Mouse (Mus musculus): ENCODE data around the gene Dchs1. TPM values are rescaled to one million over a fixed set of nuclear protein-coding genes. Genes with fewer than 3 reads are reported as not detected.

Dchs1 gene
- polyA plus RNA-seq, 1 experiment from 2014 or later = 27.3 TPM

GRCm38 (mm10) chr7:105726144-105726979 lies 61.1 kb downstream of the Dchs1 start:
- WGBS = 81% methylated on average over 4 of the region's 4 CpGs
- no peaks in the 10 kb centered on the region for H3K27me3 ChIP-seq
- H3K9ac ChIP-seq = no peak overlapping the region
- peak; percentile 64 for ATAC-seq (ENCODE audit: insufficient number of reproducible peaks, insufficient read depth, low FRiP score, low TSS enrichment)
- H3K4me1 ChIP-seq = no peaks in the 10 kb centered on the region
- peaks cover 22% of the 10 kb centered on the region for H3K36me3 ChIP-seq
- no peak overlapping the region for H3K27ac ChIP-seq
- H3K4me3 ChIP-seq = no peak overlapping the region
- H3K9me3 ChIP-seq = no peaks in the 10 kb centered on the region
- no peak overlapping the region for H3K4me2 ChIP-seq (replicated peaks)

GRCm38 (mm10) chr7:105721916-105722315 lies 65.5 kb downstream of the Dchs1 start:
- Histone ChIP-seq H3K4me1 (no peaks in the 10 kb centered on the region), H3K4me2 (replicated peaks) (no peak overlapping the region), H3K36me3 (no peaks in the 10 kb centered on the region), H3K27ac (no peak overlapping the region), H3K9me3 (no peaks in the 10 kb centered on the region), H3K9ac (no peak overlapping the region), H3K27me3 (no peaks in the 10 kb centered on the region), H3K4me3 (no peak overlapping the region)
- WGBS = 77% methylated on average over 2 of the region's 2 CpGs
- ATAC-seq (ENCODE audit: insufficient number of reproducible peaks, insufficient read depth, low FRiP score, low TSS enrichment) = no peak

- Histone ChIP-seq H3K36me3 (no peaks in the 10 kb centered on the region), H3K4me1 (no peaks in the 10 kb centered on the region), H3K9me3 (no peaks in the 10 kb centered on the region), H3K9ac (no peak overlapping the region), H3K4me2 (replicated peaks) (no peak overlapping the region), H3K4me3 (no peak overlapping the region), H3K27me3 (no peaks in the 10 kb centered on the region), H3K27ac (no peak overlapping the region)
- no peak for ATAC-seq (ENCODE audit: insufficient number of reproducible peaks, insufficient read depth, low FRiP score, low TSS enrichment)
- WGBS = 58% methylated on average over 3 of the region's 3 CpGs
Observed at GRCm38 (mm10) chr7:105715366-105715765, 72.1 kb downstream of the Dchs1 start.

GRCm38 (mm10) chr7:105708733-105709132 lies 78.7 kb downstream of the Dchs1 start:
- Histone ChIP-seq H3K27me3 (no peaks in the 10 kb centered on the region), H3K4me2 (replicated peaks) (no peak overlapping the region), H3K9ac (no peak overlapping the region), H3K4me1 (no peaks in the 10 kb centered on the region), H3K27ac (no peak overlapping the region), H3K9me3 (no peaks in the 10 kb centered on the region), H3K4me3 (no peak overlapping the region), H3K36me3 (no peaks in the 10 kb centered on the region)
- 91% methylated on average over 5 of the region's 5 CpGs for WGBS
- no peak for ATAC-seq (ENCODE audit: insufficient number of reproducible peaks, insufficient read depth, low FRiP score, low TSS enrichment)

- no peaks in the 10 kb centered on the region for H3K4me1 ChIP-seq
- no peak overlapping the region for H3K9ac ChIP-seq
- ATAC-seq (ENCODE audit: insufficient number of reproducible peaks, insufficient read depth, low FRiP score, low TSS enrichment) = no peak
- no peaks in the 10 kb centered on the region for H3K9me3 ChIP-seq
- no peak overlapping the region for H3K4me3 ChIP-seq
- no peak overlapping the region for H3K27ac ChIP-seq
- no peak overlapping the region for H3K4me2 ChIP-seq (replicated peaks)
- H3K27me3 ChIP-seq = no peaks in the 10 kb centered on the region
- no peaks in the 10 kb centered on the region for H3K36me3 ChIP-seq
- WGBS = 86% methylated on average over 4 of the region's 4 CpGs
Observed at GRCm38 (mm10) chr7:105703816-105704215, 83.6 kb downstream of the Dchs1 start.

GRCm38 (mm10) chr7:105703184-105703583 lies 84.3 kb downstream of the Dchs1 start:
- 83% methylated on average over 16 of the region's 16 CpGs for WGBS
- Histone ChIP-seq H3K36me3 (no peaks in the 10 kb centered on the region), H3K9me3 (no peaks in the 10 kb centered on the region), H3K9ac (no peak overlapping the region), H3K27me3 (no peaks in the 10 kb centered on the region), H3K4me2 (replicated peaks) (no peak overlapping the region), H3K4me3 (no peak overlapping the region), H3K27ac (no peak overlapping the region), H3K4me1 (no peaks in the 10 kb centered on the region)
- no peak for ATAC-seq (ENCODE audit: insufficient number of reproducible peaks, insufficient read depth, low FRiP score, low TSS enrichment)

Other genes starting within 250 kb of the Dchs1 start
- gene Smpd1, start 233.3 kb downstream of the Dchs1 start, polyA plus RNA-seq (2016; fragmentation: Nextera tagmentation; extraction: Ambion mirVana) = 40.8 and 41.4 TPM in 2 replicates
- gene Apbb1, start 206.0 kb downstream of the Dchs1 start, polyA plus RNA-seq (2016; fragmentation: Nextera tagmentation; extraction: Ambion mirVana) = 77.5 and 84.7 TPM in 2 replicates
- gene Hpx, start 187.5 kb downstream of the Dchs1 start, polyA plus RNA-seq (2016; fragmentation: Nextera tagmentation; extraction: Ambion mirVana) = 0.52 and 0.59 TPM in 2 replicates
- gene Trim3, start 154.1 kb downstream of the Dchs1 start, polyA plus RNA-seq (2016; fragmentation: Nextera tagmentation; extraction: Ambion mirVana) = 44.0 and 45.9 TPM in 2 replicates
- gene Timm10b, start 147.6 kb downstream of the Dchs1 start, polyA plus RNA-seq (2016; fragmentation: Nextera tagmentation; extraction: Ambion mirVana) = 154 and 170 TPM in 2 replicates
- gene Arfip2, start 147.2 kb downstream of the Dchs1 start, polyA plus RNA-seq (2016; fragmentation: Nextera tagmentation; extraction: Ambion mirVana) = 75.0 and 85.3 TPM in 2 replicates
- gene Gm45799, start 147.1 kb downstream of the Dchs1 start, polyA plus RNA-seq (2016; fragmentation: Nextera tagmentation; extraction: Ambion mirVana) = 4.5 and 18.1 TPM in 2 replicates
- gene Dnhd1, start 136.8 kb downstream of the Dchs1 start, polyA plus RNA-seq (2016; fragmentation: Nextera tagmentation; extraction: Ambion mirVana) = 1.0 and 1.5 TPM in 2 replicates
- gene Ilk, start 51.1 kb downstream of the Dchs1 start, polyA plus RNA-seq (2016; fragmentation: Nextera tagmentation; extraction: Ambion mirVana) = 248 and 257 TPM in 2 replicates
- gene Rrp8, start 50.3 kb downstream of the Dchs1 start, polyA plus RNA-seq (2016; fragmentation: Nextera tagmentation; extraction: Ambion mirVana) = 43.3 and 46.1 TPM in 2 replicates
- gene Taf10, start 43.3 kb downstream of the Dchs1 start, polyA plus RNA-seq (2016; fragmentation: Nextera tagmentation; extraction: Ambion mirVana) = 175 TPM in 2 replicates
- 41.9 and 43.3 TPM in 2 replicates for gene Tpp1, start 35.4 kb downstream of the Dchs1 start, polyA plus RNA-seq (2016; fragmentation: Nextera tagmentation; extraction: Ambion mirVana)
- 317 and 324 TPM in 2 replicates for gene Mrpl17, start 23.4 kb upstream of the Dchs1 start, polyA plus RNA-seq (2016; fragmentation: Nextera tagmentation; extraction: Ambion mirVana)
- gene Gm4070, start 166.3 kb upstream of the Dchs1 start, polyA plus RNA-seq (2016; fragmentation: Nextera tagmentation; extraction: Ambion mirVana) = 0.33 TPM in 1 of 2 replicates, not detected in the other